Mouse (Mus musculus) B cell, adult (primary cell): ENCODE measurements around the gene Krtap10-10. TPM values are rescaled to one million over a fixed set of nuclear protein-coding genes. Genes with fewer than 3 reads are reported as not detected.

Source experiments
- total RNA-seq: library from RNA; stranded (reverse); gene quantifications from 4 replicates; pipeline ENCODE4 v1.2.4, GENCODE M21; 2023; ENCODE audit not compliant: inconsistent age

The Krtap10-10 gene
- not detected in 4 replicates for total RNA-seq

GRCm38 (mm10) chr10:77835647-77836046 is at the start of gene Krtap10-10:
TSS of gene Krtap10-10 (plus strand) at chr10:77835947.

GRCm38 (mm10) chr10:77787876-77788275 is 47.9 kb upstream of the Krtap10-10 start, which contains the start of gene Gm7137:
TSS of gene Gm7137 (minus strand) at chr10:77788200.

GRCm38 (mm10) chr10:77794976-77795375 is 40.8 kb upstream of the Krtap10-10 start, which contains the start of gene Gm9639:
TSS of gene Gm9639 (minus strand) at chr10:77795076.

GRCm38 (mm10) chr10:77798921-77799508 is 36.7 kb upstream of the Krtap10-10 start, which contains the start of gene Gm19668:
TSS of gene Gm19668 (minus strand) at chr10:77799133.

GRCm38 (mm10) chr10:77811743-77812142 is 24.0 kb upstream of the Krtap10-10 start, which contains the start of gene Gm9507:
TSS of gene Gm9507 (minus strand) at chr10:77811843.

GRCm38 (mm10) chr10:77814382-77814781 is 21.4 kb upstream of the Krtap10-10 start, which contains the start of gene Gm2696:
TSS of gene Gm2696 (plus strand) at chr10:77814682.

GRCm38 (mm10) chr10:77826951-77827350 is 8.8 kb upstream of the Krtap10-10 start, which contains the start of gene Krtap10-4:
TSS of gene Krtap10-4 (minus strand) at chr10:77827095.

GRCm38 (mm10) chr10:77846503-77846902 is 10.8 kb downstream of the Krtap10-10 start, which contains the start of gene Gm36176:
TSS of gene Gm36176 (plus strand) at chr10:77846803.

GRCm38 (mm10) chr10:77852559-77852958 is 16.8 kb downstream of the Krtap10-10 start, which contains the start of gene Gm10318:
TSS of gene Gm10318 (plus strand) at chr10:77852859.

GRCm38 (mm10) chr10:77861675-77862074 is 25.9 kb downstream of the Krtap10-10 start, which contains the start of gene Gm3285:
TSS of gene Gm3285 (plus strand) at chr10:77861975.

Other genes starting within 250 kb of the Krtap10-10 start
- 58.9 to 65.6 TPM (median 62.4 TPM) in 4 replicates for gene Sumo3, start 229.8 kb upstream of the Krtap10-10 start, total RNA-seq
- gene Gm49325, start 229.8 kb upstream of the Krtap10-10 start, total RNA-seq = 1.3 to 12.1 TPM in 2 of 4 replicates, not detected in the others
- 37.9 to 44.1 TPM (median 41.3 TPM) in 4 replicates for gene Ube2g2, start 213.7 kb upstream of the Krtap10-10 start, total RNA-seq
- gene Tspear, start 149.4 kb upstream of the Krtap10-10 start, total RNA-seq = 2.7 to 5.5 TPM (median 4.4 TPM) in 4 replicates
- not detected in 4 replicates for gene Gm19402, start 145.2 kb upstream of the Krtap10-10 start, total RNA-seq
- not detected in 4 replicates for gene Gm9508, start 138.7 kb upstream of the Krtap10-10 start, total RNA-seq
- not detected in 4 replicates for gene Gm10272, start 129.3 kb upstream of the Krtap10-10 start, total RNA-seq
- gene Gm10024, start 124.5 kb upstream of the Krtap10-10 start, total RNA-seq = not detected in 4 replicates
- gene Gm10142, start 120.1 kb upstream of the Krtap10-10 start, total RNA-seq = not detected in 4 replicates
- not detected in 4 replicates for gene Krtap12-1, start 115.3 kb upstream of the Krtap10-10 start, total RNA-seq
- gene Gm10100, start 109.5 kb upstream of the Krtap10-10 start, total RNA-seq = not detected in 4 replicates
- gene Gm18596, start 93.3 kb upstream of the Krtap10-10 start, total RNA-seq = not detected in 4 replicates
- gene Gm9736, start 84.6 kb upstream of the Krtap10-10 start, total RNA-seq = not detected in 4 replicates
- not detected in 4 replicates for gene Gm3233, start 76.3 kb upstream of the Krtap10-10 start, total RNA-seq
- not detected in 4 replicates for gene Gm3238, start 64.6 kb upstream of the Krtap10-10 start, total RNA-seq
- gene Gm7138, start 59.0 kb upstream of the Krtap10-10 start, total RNA-seq = not detected in 4 replicates
- not detected in 4 replicates for gene Gm3250, start 53.4 kb upstream of the Krtap10-10 start, total RNA-seq
- gene Gm7137, start 47.7 kb upstream of the Krtap10-10 start, total RNA-seq = not detected in 4 replicates
- gene Gm9639, start 40.9 kb upstream of the Krtap10-10 start, total RNA-seq = not detected in 4 replicates
- gene Gm19668, start 36.8 kb upstream of the Krtap10-10 start, total RNA-seq = not detected in 4 replicates
- gene Gm9507, start 24.1 kb upstream of the Krtap10-10 start, total RNA-seq = not detected in 4 replicates
- gene Gm2696, start 21.3 kb upstream of the Krtap10-10 start, total RNA-seq = not detected in 4 replicates
- not detected in 4 replicates for gene Krtap10-4, start 8.9 kb upstream of the Krtap10-10 start, total RNA-seq
- not detected in 4 replicates for gene Gm36176, start 10.9 kb downstream of the Krtap10-10 start, total RNA-seq
- gene Gm10318, start 16.9 kb downstream of the Krtap10-10 start, total RNA-seq = not detected in 4 replicates
- gene Gm3285, start 26.0 kb downstream of the Krtap10-10 start, total RNA-seq = not detected in 4 replicates
- gene Lrrc3, start 66.6 kb downstream of the Krtap10-10 start, total RNA-seq = 0.16 to 0.19 TPM in 2 of 4 replicates, not detected in the others
- gene Trpm2, start 134.6 kb downstream of the Krtap10-10 start, total RNA-seq = 17.7 to 30.3 TPM (median 24.5 TPM) in 4 replicates
- gene 1810043G02Rik, start 142.6 kb downstream of the Krtap10-10 start, total RNA-seq = 8.2 to 11.2 TPM (median 8.8 TPM) in 4 replicates
- gene Pfkl, start 174.1 kb downstream of the Krtap10-10 start, total RNA-seq = 74.1 to 88.4 TPM (median 80.7 TPM) in 4 replicates
- gene Dnmt3l, start 206.0 kb downstream of the Krtap10-10 start, total RNA-seq = not detected in 4 replicates
- gene Aire, start 207.7 kb downstream of the Krtap10-10 start, total RNA-seq = 0.87 to 2.5 TPM (median 1.9 TPM) in 4 replicates
- 233 to 266 TPM (median 256 TPM) in 4 replicates for gene Icosl, start 233.4 kb downstream of the Krtap10-10 start, total RNA-seq